Mouse (Mus musculus) bone marrow, adult 2 months (tissue): ENCODE data around the gene C330007P06Rik.

Source experiments
- CTCF ChIP-seq: fragments of 200-500 bp; IDR thresholded peaks from 2 replicates; pipeline ENCODE4 v1.5.1; 2011; ENCODE audit warnings: low read length, control low read depth; ENCODE audit not compliant: control insufficient read depth, insufficient read depth
- POLR2A ChIP-seq: fragments of 200-500 bp; IDR thresholded peaks from 2 replicates; pipeline ENCODE4 v1.6.1; 2011; ENCODE audit warnings: low read depth, mild to moderate bottlenecking, control low read depth, low read length, borderline replicate concordance; ENCODE audit not compliant: control insufficient read depth

DNA sequence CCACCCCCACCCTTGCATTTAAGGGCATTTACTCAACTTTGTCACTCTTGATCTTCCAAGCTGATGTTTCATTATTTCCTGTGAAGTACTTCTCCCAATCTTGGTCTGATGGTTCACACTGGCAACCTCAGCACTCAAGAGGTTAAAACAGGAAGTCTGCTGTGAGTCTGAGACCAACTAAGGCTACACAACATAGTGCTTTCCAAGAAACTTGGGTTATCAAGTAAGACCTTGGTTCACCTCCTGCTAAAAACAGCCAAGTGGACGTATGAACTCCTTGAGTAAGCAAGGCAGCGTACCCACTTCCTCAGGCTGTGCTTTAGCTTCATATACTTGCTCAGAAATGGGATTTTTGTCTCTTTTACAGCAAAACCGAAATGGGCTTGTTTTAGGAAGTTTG, 3.5 kb downstream of the C330007P06Rik start:
- no peak for TF ChIP-seq CTCF
- no peak for TF ChIP-seq POLR2A
